Mouse (Mus musculus): ENCODE data around the gene Shb.
A peak's percentile ranks its signal among the peaks of the same experiment; 100 is the strongest.

The Shb gene

DNA sequence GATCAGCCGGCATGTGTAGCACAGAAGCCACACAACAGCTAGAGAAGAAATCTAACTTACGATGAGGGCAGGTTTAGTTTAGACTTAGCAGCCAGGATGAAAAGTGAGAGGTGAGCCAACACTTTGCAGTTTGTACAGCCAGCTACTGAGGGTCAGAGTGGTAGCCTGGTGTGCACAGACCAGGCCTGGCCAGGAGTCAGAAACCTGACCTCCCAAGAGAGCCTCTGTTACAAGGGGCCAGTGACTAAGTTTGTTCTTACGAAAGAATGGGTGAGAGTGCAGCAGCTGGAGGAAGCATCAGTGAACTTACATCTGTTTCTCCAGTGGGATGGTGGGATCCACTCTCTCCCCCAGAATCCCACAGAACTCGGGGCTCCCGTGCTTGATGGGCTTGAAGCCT is 85.1 kb downstream of the Shb start:
- no peak for DNase-seq

DNA sequence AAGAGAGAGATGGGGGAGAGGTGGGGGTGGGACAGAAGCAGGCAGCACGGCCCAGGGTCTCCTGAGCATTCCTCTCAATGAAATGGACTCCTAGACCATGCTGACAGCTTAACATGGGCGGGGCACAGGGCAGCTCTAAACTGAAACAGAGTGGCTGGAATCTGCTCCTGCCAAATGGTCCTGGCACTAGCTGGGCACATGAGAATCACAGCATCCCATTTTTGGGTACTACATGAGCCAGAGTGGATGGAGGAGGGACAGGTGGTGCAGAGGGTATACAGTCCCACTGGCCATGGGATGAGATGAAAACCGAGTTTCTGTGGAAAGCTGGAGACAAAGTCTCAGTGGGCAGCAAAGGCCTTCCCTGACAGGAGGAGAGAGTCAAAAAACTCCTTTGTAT is 87.0 kb downstream of the Shb start:
- DNase-seq: no peak

DNA sequence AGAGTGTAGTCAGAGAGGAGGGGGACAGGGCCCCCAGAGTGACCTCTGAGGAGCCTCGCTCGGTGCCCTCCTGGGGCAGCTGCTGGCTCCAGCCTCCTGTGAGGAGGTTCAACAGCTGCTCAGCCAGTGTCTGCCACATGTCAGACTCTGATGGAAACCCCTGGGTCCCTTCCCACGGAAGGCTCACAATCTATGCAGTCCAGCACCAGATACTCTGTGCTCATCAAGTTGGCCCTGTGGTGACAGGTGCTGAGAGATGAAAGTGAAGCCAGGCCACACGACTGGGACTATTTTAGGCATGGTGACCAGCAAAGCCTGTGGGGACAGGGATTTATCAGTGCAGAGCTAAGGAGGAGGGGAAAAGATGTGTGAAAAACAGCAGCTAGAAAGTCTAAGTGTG is 87.5 kb downstream of the Shb start:
- no peak for DNase-seq

DNA sequence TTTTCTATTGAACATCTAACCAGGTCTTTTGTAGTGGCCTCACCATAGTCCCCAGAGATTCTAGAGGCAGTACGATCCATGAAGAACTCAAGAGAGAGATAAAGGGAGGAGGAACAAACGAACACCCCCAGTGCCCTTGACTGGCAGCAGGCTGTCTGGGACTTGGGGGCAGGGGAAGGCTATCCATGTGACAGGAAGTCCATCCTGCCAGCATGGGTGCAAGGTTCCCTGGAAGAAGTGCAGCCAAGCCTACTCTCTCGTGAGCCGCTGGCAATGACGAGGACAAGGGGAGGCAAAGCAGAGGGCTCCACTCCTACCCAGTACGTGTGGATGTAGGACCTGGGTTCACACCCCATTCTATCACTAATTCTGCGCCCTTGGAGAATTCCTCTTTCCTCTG is 88.6 kb downstream of the Shb start:
- DNase-seq: no peak

DNA sequence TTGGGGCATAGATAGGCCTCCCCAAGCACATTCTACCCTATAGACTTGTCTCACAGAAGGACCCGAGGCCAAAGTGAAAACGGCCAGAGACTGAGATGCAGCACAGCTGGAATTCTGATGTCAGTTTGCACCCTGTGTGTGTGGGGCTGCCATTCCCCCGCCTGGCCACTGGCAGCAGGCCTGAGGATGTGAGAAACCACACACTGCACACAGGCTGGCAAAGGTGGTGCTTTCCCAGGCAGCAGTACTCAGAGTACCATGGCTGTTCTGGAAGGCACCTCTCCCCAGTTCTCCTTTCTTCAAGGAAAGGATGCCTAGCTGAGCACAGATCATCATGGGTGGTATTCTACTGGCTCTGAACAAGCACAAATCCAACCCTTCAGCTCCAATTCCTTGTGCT is 90.0 kb downstream of the Shb start:
- DNase-seq: no peak

DNA sequence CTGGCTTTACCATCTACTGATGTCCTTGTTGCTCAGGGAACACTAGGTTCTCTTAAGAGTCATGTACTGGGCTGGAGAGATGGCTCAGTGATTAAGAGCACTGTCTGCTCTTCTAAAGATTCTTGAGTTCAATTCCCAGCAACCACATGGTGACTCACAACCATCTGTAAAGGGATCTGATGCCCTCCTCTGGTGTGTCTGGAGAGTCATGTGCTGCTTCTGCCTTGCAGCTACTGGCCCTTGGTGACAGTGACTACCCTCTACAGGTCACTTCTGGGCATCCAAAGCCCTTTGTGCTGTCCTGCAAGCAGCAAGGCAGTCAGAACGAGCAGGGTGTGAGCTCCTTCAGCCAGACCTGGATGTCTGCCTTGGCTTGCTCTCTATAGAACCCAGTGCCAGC is 90.5 kb downstream of the Shb start:
- DNase-seq: no peak

DNA sequence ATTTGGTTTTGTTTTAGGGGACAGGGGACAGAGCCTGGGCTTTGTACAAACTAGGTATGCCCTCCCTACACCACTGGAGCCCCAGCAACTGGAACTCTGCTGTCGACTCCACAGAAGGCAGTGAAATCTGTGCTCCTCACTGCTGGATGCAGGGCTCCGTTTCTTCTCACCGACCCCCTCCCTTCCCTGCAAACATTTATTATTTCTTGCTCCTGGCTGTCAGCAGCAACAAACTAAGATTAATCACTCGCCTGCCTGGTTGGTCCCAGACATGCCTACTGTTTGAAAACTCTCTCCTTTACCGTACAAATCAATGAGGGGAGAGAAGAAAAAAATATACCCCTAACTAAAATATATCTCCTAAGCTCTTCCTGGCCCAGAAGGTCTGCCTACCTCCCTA is 93.0 kb downstream of the Shb start:
- DNase-seq: no peak

DNA sequence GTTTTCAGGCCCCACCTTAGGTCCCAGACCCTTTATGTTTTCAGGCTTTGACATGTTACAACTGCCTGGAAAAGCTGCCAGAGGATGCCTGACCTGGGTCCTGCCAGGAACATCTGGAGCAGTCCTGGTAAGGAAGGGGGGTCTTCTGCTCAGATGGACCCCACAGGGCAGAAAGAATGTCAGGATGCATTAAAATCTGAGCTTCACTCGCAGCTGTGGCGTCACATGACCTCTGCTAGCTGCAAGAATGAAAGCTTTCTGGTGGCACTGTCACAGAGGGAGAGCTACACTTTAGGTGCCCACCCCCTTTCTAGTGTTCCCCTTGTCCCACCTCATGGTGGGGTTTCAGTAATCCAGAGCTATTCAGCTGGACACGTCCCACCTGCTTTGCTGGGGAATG is 95.3 kb downstream of the Shb start:
- DNase-seq: no peak

DNA sequence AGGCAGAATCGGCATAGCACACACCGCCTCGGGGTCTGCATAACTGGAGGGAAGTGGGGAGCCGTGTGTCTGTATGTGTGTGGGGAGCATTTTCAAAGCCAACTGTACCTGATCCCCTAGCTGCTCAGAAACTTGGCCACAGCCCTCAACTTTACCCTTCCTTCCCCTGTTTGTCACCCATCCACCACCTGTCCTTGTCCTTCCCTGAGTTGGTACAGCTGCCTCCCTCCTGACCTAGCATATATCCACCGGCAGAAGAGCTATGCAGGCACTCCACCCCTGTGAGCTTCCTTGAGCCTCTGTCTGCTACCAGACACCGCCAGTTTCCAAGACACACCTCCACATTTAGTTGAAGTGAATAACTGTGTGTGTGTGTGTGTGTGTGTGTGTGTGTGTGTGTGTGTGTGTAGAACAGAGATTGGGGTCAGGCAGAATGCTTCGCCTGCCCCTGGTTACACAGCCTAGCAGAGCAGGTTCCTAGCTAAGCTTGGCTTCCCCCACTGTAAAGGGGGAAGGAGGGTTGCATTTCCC is 95.8 kb downstream of the Shb start:
- no peak for DNase-seq

DNA sequence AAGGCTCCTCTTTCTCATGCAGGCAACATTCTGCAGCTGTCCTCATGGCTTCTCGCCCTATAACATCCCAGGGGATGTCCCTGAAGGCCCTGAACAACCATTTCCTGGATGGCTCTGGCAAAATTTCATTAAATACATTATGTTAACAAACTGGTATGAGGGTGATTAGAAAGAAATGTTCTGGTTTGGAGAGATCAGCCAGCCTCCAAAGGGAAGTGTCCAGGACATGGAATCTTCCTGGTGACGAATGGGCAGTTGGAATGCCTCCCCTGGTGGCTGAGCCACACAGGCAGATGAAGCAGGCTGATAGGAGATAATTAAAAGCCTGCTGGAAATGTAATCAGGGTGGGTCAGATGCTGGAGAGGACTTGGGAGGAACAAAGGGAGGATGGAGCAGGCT is 96.4 kb downstream of the Shb start:
- DNase-seq: no peak

DNA sequence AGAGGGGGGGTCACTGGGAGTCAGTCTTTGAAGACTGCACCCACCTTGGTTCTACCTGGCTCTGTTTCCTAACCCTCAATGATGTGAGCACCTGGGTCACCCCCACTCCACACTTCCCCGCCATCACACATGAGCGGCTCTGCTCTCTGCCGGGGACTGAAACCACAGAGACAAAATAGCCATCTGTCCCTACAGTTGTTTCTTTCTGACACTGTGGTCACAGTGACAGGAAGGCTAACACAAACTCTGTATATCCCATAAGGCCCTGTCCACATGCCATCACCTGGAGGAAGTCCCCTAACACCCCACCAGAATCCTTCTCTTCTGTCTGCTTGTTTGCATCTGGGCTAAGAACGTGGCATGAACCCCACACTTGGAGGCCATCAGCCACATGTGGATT is 97.6 kb downstream of the Shb start:
- no peak for DNase-seq

DNA sequence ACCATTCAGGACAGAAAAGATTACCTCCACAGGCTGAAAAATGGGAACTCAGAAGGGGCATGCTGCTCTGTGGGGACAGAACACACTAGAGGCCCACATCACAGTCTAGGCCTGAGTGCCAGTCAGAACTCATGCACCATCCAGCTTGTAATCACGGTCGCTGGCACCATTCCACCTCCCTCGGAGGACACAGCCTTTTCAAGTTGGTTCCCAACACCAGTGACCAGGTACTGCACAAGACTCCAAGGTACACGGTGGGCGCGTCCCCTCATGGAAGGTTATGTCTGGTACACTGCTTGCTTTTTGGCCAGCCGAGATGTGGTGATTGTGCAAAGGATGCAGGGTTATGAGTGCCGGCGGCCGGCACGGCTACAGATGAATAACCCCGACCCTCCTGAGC is 98.2 kb downstream of the Shb start:
- no peak for DNase-seq

DNA sequence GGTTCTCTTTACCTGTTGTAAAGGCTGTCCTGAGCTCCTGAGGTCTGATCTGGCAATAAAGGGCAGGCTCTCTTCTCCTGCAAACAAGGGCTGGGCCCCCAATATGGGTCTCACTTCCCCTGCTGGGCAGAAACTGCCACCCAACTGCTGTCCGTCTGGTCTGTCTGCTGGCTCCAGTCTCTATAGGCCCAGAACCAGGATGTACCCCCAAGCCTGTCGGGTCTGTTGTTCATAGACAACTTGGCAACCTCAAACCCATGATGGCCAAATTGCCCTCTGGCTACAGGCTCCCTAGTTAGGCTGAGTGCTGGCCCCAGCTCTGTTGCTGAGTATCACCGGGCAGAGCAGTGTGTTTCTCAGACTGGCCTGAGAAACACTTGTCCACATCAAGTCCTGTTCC is 100.5 kb downstream of the Shb start:
- DNase-seq: no peak

DNA sequence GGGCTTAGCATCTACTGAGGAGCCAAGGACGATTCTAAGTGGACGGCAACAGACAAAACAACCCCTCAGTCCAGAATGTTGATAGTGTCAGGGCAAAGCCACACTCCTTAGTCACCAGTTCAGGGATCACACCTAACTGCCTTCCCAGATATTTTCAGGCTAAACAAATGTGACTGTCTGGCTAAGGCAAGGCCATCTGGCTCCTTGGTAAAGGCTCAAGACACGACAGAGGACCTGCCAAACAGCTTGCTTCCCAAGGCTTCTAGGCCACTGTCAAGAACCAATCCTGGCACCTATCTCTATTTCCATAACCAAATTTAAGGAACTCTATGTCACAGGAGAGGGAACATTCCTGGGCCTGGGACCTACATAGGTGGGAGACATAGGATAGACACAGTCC is 101.0 kb downstream of the Shb start:
- no peak for DNase-seq

DNA sequence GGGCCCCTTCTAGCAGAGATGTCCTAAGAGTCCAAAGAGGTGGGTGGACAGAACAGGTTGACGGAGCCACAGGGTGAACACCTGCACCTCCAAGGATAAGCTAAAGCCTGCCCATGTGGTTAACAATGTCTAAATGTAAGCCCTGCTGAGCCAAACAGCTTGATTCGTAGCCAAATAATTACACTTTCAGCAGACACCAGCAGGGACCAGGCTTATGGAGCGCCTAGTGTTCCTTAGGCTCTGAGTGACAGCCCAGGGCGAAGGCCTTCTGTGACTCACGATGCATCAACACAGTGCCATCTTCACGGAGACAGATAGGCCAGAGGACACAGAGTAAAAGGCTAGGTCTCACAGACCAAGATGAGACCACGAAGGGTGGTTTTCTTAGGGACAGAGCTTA is 102.8 kb downstream of the Shb start:
- DNase-seq: no peak

DNA sequence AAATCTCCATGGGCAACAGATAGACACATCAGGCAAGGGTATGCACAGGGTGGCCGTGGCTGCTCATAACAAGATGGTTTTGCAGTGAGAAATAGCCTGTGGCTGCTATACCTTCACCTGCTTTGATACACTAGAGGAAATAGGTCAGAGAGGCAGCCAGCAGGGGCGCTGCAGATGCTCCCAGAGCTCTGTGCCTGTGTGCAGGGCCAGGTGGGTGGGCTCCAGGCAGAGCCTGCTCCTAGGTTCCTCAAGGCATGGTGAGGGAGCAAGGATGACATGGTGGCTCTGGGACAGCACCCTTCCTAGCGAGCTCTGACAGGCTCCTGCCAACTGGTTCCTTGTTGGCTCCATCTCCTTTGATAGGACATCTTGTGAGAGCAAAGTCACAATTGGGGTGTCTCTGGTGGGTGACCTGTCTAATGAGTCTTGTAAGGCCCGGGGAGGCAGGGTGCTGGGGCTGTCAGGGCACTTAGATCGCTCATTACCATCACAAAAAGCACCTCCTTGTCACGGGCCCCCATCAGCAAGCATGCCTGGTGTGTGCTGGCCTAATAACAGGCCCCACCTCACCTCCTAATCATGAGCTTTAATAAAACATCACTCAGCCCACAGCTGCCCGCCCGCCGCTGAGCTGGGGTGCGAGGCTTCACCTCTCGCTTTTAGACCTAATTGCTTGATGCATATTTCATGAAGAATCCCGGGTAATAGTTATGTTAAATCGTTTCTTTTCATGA is 105.4 kb downstream of the Shb start:
- DNase-seq: no peak

DNA sequence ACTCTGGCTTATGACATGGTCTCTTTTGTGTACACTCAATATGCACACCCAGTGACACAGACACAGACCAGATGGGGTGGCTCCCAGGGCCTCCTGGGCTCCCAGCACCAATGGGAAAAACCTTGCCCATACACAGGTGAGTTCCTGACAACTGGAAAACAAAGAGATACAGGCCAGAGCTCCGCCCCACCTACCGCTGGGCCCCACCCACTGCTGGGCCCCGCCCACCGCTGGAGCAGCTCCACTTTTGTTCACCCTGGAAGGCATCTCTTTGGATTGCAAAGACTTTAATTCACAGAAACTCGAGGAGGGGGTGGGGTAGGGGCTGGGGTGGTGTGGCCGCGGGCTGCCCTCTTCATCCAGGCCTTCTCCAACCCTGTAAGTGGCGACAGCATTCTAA is 108.9 kb downstream of the Shb start:
- DNase-seq: no peak

DNA sequence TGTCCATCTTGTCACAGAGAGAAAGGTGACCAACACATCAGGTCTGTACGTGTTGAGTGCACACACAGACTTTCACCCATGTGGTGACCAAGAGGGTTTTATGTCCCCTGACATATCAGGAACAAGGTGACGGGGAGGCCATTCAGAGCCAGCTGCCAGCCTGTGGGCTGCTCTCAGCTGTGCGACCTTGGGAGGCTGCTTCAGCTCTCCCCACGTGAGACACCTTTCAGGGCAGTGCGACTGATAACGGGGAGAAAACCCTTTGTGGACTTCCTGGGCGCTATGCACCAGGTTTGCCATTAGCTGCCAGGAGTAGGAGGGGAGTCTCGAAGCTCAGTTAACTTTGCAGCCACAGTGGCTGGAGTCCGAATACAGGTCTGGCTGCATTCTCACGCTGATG is 109.6 kb downstream of the Shb start:
- DNase-seq: no peak

DNA sequence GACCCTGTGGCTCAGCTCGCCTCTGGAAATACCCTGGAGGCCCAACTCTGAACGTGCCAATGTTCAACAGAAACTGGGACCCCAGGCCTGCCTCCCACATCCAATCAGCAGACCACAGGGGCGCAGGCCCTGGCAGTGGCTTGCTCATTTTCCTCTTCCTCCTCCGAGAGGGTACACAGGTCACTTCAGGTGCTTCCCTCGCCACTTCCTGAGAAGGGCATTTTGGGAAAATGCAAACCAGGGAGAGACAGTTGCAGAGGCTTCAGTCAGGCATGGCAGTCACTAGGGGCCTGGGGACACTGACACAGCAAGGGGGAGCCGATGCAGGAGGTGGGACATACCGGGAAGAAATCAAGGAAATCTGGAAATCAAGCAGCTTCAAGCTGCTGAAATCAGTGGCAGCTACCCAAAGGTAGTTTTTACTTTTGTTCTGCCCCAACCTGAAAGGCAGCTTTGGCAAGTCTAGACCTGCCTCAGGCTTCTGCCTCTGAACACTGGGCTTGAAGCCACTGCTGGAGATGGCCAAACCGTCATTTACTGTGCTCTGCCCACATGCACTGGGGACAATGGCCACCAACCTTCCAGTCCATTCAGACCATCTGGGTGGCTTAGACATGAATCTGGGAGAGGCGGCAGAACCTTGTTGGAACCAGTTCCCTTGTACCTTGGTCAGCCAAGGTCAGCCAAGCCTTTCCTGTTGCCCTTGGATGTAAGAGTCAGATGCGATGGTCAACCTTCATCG is 110.6 kb downstream of the Shb start:
- no peak for DNase-seq

DNA sequence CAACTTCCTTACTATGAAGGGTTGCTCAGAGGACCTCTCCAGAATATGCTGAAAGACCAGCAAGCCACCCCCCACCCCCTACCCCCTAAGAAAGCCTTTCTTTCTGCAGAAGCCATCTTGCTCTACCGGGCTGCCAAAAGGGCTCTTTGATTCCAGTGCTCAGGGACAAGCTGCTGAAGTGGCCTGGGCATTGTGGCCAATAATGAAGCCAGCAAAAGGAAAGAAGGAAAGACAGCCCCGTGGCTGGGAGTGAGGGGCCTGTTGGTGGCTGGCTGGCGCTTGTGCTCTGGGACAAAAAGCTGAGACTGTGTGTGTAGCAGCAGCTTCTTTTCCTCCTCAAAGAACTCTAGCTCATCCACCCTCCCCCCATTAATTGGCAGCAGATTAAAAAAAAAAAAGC is 111.5 kb downstream of the Shb start:
- no peak for DNase-seq

DNA sequence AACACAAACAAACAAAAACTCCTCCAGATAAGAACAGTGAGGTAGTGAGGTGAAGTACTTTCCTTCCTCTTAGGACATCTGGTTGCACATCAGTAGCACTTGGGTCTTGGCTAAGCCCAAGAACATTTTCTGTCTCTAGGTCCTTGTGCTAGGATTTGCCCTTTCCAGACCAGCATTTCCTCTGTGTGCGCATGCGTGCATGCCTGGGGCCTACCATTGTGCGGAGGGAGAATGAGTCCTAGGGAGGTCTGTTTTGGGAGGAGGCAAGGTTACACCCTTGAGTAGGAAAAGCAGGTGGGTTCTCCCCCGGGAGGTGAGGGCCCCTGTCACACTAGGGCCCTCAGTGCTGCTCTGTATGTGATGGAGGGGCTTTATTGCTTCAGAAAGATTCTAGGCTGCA is 113.2 kb downstream of the Shb start:
- DNase-seq: no peak

DNA sequence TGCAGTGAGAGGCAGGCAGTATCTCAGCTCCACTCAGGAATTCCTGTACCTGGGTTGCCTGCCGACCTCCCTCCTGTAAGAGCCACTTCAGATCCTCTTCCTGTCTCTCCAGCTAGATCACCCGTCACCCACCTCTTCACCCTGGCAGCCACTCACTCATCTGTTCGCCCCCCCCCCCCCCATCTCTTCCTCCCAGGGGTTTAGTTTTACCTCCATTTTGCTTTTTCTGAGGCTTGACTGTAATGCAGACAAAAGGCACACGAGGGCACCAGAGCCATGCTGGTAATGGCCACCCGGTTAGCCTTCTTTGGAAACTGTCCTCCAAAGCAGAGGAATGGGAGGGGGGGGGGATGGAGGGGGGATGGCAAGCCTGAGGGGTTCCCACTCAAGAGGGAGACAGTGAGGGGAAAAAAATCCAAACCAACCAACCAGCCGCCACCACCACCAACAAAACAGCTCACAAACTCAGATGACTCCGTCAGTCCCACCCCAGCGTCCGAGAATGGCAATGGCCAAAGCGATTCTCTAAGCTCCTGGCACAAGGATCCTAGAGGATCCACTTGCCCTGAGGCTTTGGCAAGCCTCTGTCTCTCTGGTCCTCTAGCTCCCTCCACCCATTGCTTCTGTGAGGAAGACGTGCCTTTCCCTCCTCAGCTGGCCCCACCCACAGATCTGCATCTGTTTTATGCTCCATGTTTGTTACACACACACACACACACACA is 113.9 kb downstream of the Shb start:
- DNase-seq: peak; percentile 47

DNA sequence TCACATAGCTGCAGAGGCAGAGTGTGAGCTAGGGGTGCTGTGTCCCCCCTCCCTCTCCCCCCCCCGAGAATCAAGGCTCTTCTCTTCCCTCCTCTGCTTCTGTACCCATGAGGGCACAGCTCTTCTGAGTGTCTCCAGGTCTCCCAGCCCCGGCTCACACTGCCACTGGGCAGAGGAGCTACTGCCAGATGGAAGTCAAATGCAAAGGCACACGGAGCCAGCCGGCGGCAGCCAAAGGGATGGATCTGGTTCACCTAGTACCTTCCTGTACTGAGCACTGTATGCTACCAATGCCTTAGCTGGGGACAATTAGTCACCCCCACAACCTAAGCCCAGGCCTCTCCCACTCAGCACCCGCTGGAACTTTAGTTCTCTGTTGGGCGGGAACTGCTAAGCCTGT is 116.0 kb downstream of the Shb start:
- no peak for DNase-seq
